Mouse (Mus musculus) embryo, embryonic 11 days (tissue): Measurements from ENCODE around the gene Lrrk2.
"Not testable (repeated sequence)": the region's sequence is repeated elsewhere in the genome, so short reads cannot be mapped to it uniquely, and the experiment has no call there.

Experiments used
- DNase-seq: peaks from one replicate; pipeline ENCODE4 v3.0.0-alpha.2; 2015

Gene Lrrk2

GRCm38 (mm10) chr15:91864130-91864529 lies 191.2 kb downstream of the Lrrk2 start:
- DNase-seq, result not testable (repeated sequence)
